Mouse (Mus musculus) hindbrain, embryonic 14.5 days (tissue): ENCODE measurements around the gene Fam196b. TPM values are rescaled to one million over a fixed set of nuclear protein-coding genes. Genes with fewer than 3 reads are reported as not detected.

Experiments used
- ATAC-seq: fragments of 200-750 bp; cut with Nextera tagmentation; 2 replicates; pipeline ENCODE4 v1.8.0; 2017; ENCODE audit warnings: moderate number of reproducible peaks, mild to moderate bottlenecking, moderate TSS enrichment, moderate library complexity; ENCODE audit not compliant: low FRiP score
- DNase-seq: peaks from one replicate; pipeline ENCODE4 v3.0.0-alpha.2; 2015; ENCODE audit warnings: low spot score
- H3K27ac ChIP-seq: fragments of 300-500 bp; sonication (generic); 2 replicates; pipeline ENCODE4 v1.5.1; 2014; ENCODE audit warnings: mild to moderate bottlenecking, moderate library complexity
- H3K27me3 ChIP-seq: fragments of 300-500 bp; sonication (generic); 2 replicates; pipeline ENCODE4 v1.6.1; 2014; ENCODE audit warnings: mild to moderate bottlenecking, low read length, mixed read lengths; ENCODE audit not compliant: control insufficient read depth, insufficient read depth
- H3K36me3 ChIP-seq: fragments of 300-500 bp; sonication (generic); replicated peaks from 2 replicates; pipeline ENCODE4 v1.6.1; 2014; ENCODE audit not compliant: control insufficient read depth, insufficient read depth
- H3K4me1 ChIP-seq: fragments of 300-500 bp; sonication (generic); replicated peaks from 2 replicates; pipeline ENCODE4 v1.6.1; 2014; ENCODE audit warnings: antibody characterized with exemption, low read length, mixed read lengths; ENCODE audit not compliant: control insufficient read depth, insufficient read depth
- H3K4me2 ChIP-seq: fragments of 300-500 bp; sonication (generic); replicated peaks from 2 replicates; pipeline ENCODE4 v1.6.1; 2014; ENCODE audit warnings: mild to moderate bottlenecking, moderate library complexity
- H3K4me3 ChIP-seq: fragments of 300-500 bp; sonication (generic); replicated peaks from 2 replicates; pipeline ENCODE4 v1.5.1; 2014; ENCODE audit warnings: mild to moderate bottlenecking, low read length
- H3K9ac ChIP-seq: fragments of 300-500 bp; sonication (generic); 2 replicates; pipeline ENCODE4 v1.6.1; 2014
- H3K9me3 ChIP-seq: fragments of 300-500 bp; sonication (generic); 2 replicates; pipeline ENCODE4 v1.6.1; 2016; ENCODE audit warnings: low read length; ENCODE audit not compliant: control insufficient read depth
- WGBS: fragments of 180-500 bp; shearing (Covaris S2); extraction: QIAGEN DNeasy Blood & Tissue Kit; methylation state at CpG from one replicate; pipeline ENCODE4 v1.1.7; 2014; 5-methylcytosine and 5-hydroxymethylcytosine counted together
- polyA plus RNA-seq: library from polyadenylated mRNA; unstranded; fragments of >200 nt; fragmentation: Nextera tagmentation; extraction: Ambion mirVana; gene quantifications from 2 replicates; pipeline ENCODE4 v1.2.1, GENCODE M21; 2014

The Fam196b gene
- polyA plus RNA-seq, 1 experiment from 2014 or later = 2.8 TPM

- Histone ChIP-seq H3K27me3 (no peaks in the 10 kb centered on the region), H3K4me2 (no peak overlapping the region), H3K4me3 (no peak overlapping the region), H3K9me3 (no peaks in the 10 kb centered on the region), H3K9ac (no peak overlapping the region), H3K36me3 (no peaks in the 10 kb centered on the region), H3K4me1 (no peaks in the 10 kb centered on the region), H3K27ac (no peak overlapping the region)
- DNase-seq (no peak), ATAC-seq (no peak)
- 71% methylated on average over 2 of the region's 2 CpGs for WGBS
Measured at GRCm38 (mm10) chr11:34438429-34438828, 123.8 kb downstream of the Fam196b start.

GRCm38 (mm10) chr11:34447891-34448290 lies 133.3 kb downstream of the Fam196b start:
- WGBS = 41% methylated on average over 4 of the region's 4 CpGs
- Histone ChIP-seq H3K4me2 (no peak overlapping the region), H3K27me3 (no peaks in the 10 kb centered on the region), H3K9ac (no peak overlapping the region), H3K27ac (no peak overlapping the region), H3K36me3 (no peaks in the 10 kb centered on the region), H3K4me1 (no peaks in the 10 kb centered on the region), H3K4me3 (no peak overlapping the region), H3K9me3 (no peaks in the 10 kb centered on the region)
- ATAC-seq (no peak), DNase-seq (peak; percentile 54)

GRCm38 (mm10) chr11:34449944-34450343 lies 135.3 kb downstream of the Fam196b start:
- Histone ChIP-seq H3K27ac (no peak overlapping the region), H3K9me3 (no peaks in the 10 kb centered on the region), H3K4me1 (no peaks in the 10 kb centered on the region), H3K36me3 (no peaks in the 10 kb centered on the region), H3K4me3 (no peak overlapping the region), H3K27me3 (no peaks in the 10 kb centered on the region), H3K9ac (no peak overlapping the region), H3K4me2 (no peak overlapping the region)
- 71% methylated on average over 4 of the region's 4 CpGs for WGBS
- DNase-seq = no peak
- ATAC-seq = no peak

GRCm38 (mm10) chr11:34467056-34467455 lies 152.4 kb downstream of the Fam196b start:
- no peak overlapping the region for H3K27ac ChIP-seq
- 58% methylated on average over 1 of the region's 1 CpGs for WGBS
- ATAC-seq (no peak), DNase-seq (no peak)
- no peaks in the 10 kb centered on the region for H3K4me1 ChIP-seq
- H3K9me3 ChIP-seq = no peaks in the 10 kb centered on the region
- H3K27me3 ChIP-seq = no peaks in the 10 kb centered on the region
- H3K36me3 ChIP-seq = no peaks in the 10 kb centered on the region
- no peak overlapping the region for H3K4me2 ChIP-seq
- H3K9ac ChIP-seq = no peak overlapping the region
- H3K4me3 ChIP-seq = no peak overlapping the region

- no peak overlapping the region for H3K4me3 ChIP-seq
- 0 out of 2 replicates have a peak overlapping the region, but pooled peaks have one; percentile 4 for H3K27ac ChIP-seq
- no peak overlapping the region for H3K9ac ChIP-seq
- no peak overlapping the region for H3K4me2 ChIP-seq
- WGBS = 37% methylated on average over 3 of the region's 3 CpGs
- H3K9me3 ChIP-seq = no peaks in the 10 kb centered on the region
- DNase-seq (peak; percentile 69), ATAC-seq (no peak)
- H3K27me3 ChIP-seq = no peaks in the 10 kb centered on the region
- H3K4me1 ChIP-seq = no peaks in the 10 kb centered on the region
- no peaks in the 10 kb centered on the region for H3K36me3 ChIP-seq
Measured at GRCm38 (mm10) chr11:34468571-34468970, 153.9 kb downstream of the Fam196b start.

- Histone ChIP-seq H3K27me3 (no peaks in the 10 kb centered on the region), H3K36me3 (no peaks in the 10 kb centered on the region), H3K4me3 (no peak overlapping the region), H3K9me3 (no peaks in the 10 kb centered on the region), H3K4me1 (no peaks in the 10 kb centered on the region), H3K9ac (no peak overlapping the region), H3K27ac (0 out of 2 replicates have a peak overlapping the region, but pooled peaks have one; percentile 5), H3K4me2 (no peak overlapping the region)
- no peak for ATAC-seq
- no peak for DNase-seq
- 68% methylated on average over 2 of the region's 2 CpGs for WGBS
Measured at GRCm38 (mm10) chr11:34469792-34470191, 155.2 kb downstream of the Fam196b start.

Other genes with a start within 250 kb of the Fam196b start
- 10.7 and 16.5 TPM in 2 replicates for gene 4930469K13Rik, start 216.3 kb upstream of the Fam196b start, polyA plus RNA-seq
- gene Foxi1, start 106.7 kb upstream of the Fam196b start, polyA plus RNA-seq = not detected in 2 replicates